Mouse (Mus musculus): ENCODE results near the gene Igf2bp1.

Gene Igf2bp1

DNA sequence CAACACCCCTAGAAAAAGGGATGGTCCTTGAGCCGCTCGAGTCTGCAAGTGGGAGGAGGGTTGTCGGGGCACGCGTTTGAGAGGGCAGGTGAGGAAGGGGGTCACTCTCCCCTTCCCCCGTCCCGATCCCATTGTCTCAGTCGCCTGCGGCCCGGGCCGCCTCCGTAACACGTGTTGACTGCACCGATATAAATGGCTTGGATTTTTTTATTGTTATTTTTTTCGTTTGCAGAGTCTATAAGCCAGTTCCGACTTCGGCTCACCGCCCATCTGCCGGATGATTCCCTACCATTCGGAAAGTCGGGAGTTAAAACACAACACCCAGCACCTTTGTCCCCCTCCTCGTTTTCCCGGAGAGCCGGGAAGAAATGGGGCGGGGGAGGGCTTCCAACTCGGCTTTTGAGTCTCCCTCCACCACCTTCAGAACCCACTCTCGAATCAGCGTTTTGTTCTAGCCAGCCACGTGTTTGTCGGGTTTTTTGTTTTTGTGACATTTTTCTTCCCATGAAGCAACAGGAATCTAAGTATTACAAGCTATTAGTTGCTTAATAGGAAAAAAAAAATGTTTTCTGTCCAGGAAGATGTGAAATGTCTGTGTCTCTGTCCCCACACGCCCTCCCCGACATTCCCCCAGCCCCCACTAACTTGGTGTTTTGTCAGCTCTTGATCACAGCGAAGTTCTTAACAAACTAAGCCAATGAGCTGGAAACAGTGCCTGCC, 1.9 kb upstream of the Igf2bp1 start:
- DNase-seq (ENCODE audit: low read depth) = no peak

DNA sequence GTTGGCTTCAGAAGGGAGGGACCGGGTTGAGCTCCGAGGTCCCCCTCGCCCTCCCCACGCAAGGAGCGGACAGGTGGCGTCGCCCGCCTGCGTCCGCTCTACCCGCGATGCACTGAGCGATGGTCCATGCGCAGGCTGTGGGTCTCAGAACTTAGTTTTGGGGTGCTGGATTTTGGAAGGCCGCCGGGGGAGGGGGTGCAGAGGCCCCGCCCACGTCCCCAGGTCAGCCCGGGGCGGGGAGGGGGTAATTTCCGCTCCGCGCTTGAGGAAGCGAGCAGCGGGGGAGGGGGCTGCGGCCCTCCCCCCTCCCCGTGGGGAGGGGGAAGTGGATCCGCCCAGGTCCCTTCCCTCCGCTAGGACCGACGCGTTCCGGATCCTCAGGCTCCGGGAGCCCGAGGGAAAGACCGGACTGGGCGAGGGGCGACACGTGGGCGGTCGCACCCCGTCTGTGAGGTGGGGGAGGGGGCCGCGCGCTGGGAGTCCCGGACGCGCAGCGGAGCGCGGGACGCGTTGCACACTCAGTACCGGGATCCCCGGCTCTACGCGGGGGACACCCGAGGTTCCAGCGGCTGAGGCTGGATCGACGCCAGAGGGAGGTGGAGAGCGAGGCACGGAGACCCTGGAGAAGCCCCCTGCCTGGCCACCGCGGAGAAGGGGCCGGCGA, 1.2 kb upstream of the Igf2bp1 start:
- peak; percentile 36 for DNase-seq (ENCODE audit: low read depth)

DNA sequence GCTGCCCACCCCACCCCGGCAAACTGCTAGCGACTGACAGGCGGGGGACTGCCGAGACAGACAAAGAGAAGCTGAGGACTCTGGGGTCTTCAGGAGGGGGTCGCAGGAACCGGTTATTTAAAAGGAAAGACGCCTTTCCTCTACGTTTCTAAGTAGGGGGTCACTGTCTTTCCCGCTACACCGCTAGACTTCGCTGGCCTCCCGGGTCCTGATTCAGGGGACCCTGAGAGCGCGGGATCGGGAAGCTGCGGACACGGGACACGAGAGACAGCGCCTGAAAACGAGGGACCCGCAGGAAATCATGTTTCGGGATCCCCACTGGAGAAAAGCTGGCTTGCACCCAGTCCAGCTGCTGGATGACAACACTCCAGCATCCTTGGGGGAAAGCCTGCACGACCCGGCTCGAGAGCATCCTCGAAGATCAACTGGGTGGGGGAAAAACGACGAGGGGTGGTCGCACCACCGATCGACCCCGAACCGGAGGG, 669 bp upstream of the Igf2bp1 start:
- DNase-seq (ENCODE audit: low read depth) = peak; percentile 46

DNA sequence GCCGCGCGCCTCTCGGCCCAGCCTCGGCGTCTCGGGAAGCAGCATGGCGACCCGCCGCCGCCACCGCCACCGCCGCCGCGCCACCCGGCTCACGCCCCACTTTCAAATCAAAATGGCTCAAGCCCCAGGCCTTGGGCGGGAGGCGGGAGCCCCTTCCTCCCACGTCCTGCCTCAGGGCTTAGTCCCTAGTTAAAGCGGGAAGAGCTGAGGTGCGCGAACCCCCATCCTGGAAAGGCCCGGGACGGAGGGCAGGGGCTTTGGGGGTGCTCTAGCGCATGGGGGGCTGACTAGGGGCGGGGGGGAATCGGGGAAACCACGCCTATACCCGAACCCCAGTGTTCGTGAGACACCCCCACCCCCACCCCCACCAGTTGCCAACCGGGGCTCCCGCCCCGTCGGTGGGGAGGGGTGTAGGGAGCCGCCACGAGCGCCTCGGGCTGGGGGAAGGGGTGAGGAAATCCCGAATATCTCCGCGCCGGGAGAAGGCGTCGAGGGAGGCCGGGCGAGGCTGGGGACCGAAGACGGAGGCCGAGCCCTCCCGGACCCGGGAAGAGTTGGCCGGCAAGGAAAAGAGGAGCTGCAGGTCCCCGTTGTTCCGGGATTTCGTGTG, 842 bp downstream of the Igf2bp1 start:
- DNase-seq (ENCODE audit: low read depth) = peak; percentile 62

DNA sequence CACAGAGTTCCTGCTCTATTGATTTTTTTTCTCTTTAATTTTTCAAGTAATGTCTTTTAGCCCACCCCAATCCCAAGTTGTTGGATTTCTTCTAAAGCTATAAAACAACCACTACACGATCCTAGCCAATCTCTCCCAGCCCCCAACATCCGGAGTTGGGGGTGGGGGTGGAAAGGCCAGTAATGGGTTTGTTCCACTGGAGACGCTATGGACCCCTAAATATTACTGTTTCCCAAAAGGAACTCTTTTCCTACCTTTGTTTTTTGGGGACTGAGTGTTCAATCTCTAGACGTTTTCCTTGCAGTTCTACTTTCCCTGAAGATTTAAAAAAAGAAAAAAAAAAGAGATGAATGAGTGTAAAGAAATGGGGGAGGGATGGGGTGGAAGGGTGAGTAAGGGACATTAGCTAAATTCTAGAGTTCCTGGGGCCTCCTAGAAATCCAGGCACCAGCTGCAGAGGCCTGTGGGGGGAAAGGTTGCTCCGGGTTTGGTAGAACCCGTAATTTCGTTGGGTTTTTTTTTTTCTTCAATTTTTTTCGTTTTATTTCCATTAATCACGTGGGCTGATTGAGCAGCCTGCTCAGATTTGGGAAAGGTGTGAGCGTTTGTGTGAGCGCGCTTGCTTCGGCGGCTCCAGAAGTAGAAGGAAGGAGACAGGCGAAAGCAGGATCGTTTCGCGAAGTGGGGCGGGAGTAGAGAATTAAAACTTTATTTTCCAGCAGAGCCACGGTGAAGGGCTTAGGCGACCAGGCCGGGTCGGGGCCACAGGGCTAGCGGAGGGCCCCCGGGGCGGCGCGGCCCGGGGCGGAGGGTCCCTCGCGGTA, 1.6 kb downstream of the Igf2bp1 start:
- DNase-seq (ENCODE audit: low read depth) = peak; percentile 62

DNA sequence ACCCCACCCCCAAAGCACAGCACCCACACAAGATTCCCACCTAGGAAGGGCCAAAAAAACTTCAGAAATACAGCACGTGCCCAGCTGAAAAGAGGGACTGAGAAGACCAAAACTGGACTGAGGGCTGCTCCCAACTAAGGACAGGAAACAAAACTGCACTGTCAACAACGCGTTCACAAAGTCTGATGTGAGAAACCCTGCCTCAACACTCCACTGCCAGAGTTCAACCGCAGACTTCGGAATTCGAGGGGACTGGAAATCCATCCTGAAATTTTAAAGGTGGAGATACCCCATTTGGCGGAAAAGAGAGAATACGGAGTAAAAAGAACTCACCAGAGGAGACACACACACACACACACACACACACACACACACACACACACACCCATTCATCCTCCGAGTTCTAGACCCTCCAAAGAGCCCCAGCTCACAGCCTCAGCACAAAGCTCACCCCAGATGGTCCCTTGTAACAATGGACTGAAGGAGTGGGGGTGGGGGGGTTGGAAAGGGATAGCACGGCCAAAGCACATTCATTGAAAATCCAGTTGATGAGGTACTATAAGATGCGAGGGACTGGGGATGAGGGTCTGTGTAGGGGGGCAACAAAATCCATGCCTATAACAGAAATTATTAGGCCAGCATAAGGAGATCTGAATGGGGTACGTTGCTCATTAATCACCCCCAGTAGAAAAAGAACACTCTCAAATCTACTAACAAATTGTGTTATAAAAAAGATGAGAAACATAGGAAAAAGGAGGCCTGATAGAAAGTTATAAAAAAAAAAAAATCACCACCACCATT, 2.4 kb downstream of the Igf2bp1 start:
- DNase-seq (ENCODE audit: low read depth) = peak; percentile 23

DNA sequence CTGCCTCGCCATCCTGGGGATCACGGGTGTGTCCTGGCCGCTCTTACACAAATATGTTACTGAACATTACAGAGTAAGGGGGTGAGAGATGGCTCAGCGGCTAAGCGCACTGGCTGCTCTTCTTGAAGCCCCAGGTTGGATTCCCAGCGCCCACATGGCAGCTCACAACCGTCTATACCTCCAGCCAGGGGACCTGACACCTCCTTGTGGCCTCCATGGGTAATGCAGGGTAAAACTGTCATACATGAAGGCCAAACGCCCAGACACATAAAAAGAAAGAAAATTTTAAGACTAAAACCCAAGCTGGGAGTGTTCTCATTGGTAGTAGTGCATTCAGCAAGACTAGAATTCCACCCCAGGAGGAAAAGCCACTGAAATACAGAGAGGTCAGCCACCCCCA, 11.6 kb downstream of the Igf2bp1 start:
- DNase-seq (ENCODE audit: low read depth) = no peak

DNA sequence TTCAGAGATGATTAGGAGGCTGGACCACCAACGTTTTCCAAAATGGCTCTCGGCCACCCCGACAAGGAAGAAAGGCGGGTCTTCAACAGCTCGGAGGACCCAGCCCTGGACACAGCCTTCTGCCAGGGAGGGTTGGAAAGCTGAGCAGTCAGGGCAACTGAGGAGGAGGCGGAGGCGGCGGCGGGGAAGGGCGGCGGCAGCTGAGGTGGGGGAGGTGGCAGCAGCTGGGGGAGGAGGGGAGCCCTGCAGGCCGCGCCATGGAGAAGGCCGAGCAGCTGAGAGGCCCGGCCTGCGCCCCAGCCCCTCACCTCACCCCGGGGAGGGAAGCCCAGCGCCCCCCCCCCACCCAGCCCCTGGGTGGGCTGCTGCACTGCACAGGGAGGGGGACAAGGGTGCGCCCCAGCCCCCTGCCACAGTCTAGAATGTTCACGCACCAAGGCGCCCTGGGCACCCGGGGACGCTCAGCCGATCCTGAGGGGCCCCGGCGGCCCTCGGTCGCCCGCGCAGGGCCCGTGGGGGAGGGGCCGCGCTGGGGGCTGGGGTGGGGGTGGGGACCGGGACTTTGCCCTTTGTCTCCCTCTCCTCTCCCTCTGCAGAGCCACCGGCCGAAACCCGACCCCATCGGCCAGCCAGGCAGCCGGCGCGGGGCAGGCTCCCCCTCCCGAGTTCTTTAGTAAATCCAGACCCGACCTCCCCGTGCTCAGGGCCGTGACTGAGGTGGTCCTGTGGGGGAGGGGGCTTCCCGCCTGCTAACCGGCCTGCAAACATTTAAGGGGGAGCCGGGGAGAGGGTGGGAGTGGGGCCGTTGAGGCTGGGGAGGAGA, 14.6 kb downstream of the Igf2bp1 start:
- DNase-seq (ENCODE audit: low read depth) = no peak

DNA sequence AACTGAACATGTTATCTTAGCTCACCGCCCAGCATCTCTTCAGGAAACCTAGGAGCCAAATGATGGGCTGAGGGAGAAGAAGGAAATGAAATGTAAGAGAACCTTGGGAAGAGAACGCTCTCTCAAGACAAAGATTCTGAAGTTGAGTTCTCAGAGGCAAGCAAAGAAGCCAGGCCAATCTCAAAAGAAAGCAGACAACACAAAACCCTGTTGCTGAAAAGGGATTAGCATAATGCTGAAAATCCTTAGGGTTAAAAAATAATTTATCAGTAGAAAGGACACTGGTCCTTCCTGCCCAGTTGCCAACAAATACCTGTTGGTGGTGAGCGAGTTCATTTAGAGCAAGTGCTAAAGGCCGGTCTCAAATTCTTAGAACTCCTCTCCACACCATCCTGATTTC, 15.3 kb downstream of the Igf2bp1 start:
- DNase-seq (ENCODE audit: low read depth) = no peak

DNA sequence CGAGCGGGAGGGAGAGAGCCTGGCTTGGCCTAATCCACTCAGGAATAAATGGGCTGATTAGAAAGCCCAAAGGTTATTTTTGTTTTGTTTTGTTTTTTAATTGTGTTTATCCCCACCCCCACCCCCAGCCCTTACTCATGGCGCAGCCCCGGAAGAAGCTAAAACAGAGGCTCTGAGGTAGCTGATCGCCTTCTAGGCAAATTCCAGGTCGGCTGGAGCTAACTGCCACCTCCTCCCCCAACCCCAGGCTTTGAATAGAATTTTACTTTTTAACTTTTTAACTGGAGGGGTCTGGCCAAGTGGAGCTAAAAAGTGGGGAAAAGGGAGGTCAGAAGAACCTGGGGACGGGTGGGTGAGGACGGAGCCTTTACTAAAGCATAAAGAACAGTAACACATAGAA, 15.9 kb downstream of the Igf2bp1 start:
- no peak for DNase-seq (ENCODE audit: low read depth)

DNA sequence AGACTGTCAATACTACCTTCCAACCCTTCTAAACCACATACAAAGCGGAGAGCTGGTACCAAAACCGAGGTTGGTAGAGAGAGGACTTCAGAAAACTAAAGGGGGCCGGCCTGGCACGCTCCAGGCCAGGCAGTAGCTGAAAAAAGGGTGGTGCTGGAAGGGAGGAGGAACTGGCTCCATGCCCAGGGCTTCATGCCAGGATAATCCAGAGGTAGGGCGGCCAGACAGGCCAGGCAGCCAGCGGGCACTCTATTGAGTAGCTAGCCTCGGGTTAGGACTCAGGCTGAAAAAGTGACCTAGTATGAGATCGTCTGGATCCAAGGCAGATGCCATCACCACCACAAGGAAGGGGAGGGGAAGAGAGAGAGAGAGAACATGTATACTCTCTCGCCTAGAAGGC, 17.2 kb downstream of the Igf2bp1 start:
- DNase-seq (ENCODE audit: low read depth) = peak; percentile 68

DNA sequence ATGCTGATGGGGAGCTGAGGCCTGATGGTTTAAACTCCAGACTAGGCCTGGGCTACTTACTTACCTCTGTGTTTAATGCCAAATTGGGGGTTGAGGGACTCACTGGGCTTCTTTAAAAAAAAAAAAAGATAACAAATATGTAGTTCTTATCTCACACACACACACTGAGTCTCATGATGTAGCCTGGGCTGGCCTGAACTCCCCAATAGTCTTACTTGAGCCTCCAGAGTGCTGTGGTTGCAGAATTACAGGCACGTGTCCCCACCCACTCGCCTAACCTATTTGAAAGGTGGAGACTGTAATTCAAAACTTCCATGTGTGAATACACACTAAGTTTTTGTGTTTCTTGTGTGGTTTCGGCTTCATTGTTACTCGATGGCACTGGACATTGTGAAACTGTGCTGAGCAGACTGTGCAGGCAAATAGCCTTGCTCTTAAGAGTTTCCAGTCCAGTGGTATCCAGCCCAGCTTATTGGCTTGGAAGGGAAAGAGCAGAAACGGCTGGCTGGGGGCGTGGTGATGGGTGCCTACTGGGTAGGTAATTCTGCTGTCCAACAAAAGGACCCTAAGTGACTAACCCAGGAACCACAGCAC, 17.8 kb downstream of the Igf2bp1 start:
- no peak for DNase-seq (ENCODE audit: low read depth)

DNA sequence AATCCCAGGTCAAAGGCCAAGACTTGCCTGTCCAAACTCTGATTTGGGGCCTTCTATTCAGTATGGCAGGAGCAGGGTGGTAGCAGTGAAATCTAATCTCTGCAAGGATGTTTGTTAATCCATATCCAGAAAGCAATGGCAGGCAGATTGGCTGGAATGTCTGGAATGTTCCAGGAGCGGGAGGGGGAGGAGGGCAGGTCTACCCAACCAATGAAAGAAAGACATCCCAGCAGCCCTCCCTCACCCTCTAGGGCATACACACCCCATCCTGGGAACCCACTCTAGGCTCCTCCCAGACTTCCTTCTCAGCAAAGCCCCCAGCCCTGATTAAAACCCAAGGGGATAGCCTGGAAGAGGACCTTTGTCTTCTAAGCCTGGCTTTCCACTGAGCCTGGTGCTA, 23.3 kb downstream of the Igf2bp1 start:
- DNase-seq (ENCODE audit: low read depth) = peak; percentile 60

DNA sequence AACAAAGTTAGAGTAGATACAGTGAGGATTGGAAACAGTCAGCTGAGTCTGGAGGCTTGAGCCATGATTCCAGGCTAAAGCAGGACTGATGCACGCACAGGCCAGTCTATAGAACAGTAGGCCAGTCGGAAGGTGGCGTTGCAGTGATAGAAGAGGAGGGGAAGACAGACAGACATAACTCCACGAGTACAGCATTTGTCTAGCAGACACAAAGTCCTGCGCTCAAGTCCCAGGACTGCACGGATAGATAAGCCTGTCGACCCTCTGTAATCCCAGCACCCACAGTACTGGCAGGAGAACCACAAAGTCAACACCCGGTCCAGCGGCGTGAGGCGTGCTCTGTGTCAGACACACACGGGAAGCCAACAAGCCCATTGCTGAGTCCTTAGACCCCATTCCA, 23.9 kb downstream of the Igf2bp1 start:
- no peak for DNase-seq (ENCODE audit: low read depth)

DNA sequence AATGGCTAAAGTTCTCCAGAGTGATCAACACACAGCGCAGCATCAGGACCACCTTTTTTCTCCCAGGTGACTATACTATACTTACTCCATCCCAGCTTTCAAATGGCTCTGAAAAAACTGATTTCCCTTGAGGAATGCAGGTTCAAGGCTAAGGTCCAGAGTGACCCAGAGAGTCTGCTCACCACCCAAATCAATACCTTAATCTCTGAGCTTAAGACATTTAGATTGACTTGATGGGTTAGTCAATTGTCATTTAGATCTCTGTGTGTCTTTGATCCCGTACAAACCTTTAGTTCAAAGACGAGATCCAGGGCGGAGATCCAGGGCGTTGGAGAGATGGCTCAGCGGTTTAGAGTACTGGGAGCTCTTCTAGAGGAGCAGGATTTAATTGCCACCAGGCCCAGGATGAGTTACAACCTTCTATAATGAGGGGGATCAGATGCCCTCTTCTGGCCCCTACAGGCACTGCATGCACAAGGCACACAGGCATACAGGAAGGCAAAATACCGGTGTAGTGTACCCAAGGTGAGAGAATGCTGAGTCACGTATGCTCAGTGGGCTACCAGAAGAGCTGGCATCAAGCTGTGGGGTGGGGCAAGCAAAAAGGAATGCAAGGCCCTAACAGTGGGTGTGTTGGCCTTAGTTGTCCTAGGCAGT, 24.9 kb downstream of the Igf2bp1 start:
- DNase-seq (ENCODE audit: low read depth) = peak; percentile 57

DNA sequence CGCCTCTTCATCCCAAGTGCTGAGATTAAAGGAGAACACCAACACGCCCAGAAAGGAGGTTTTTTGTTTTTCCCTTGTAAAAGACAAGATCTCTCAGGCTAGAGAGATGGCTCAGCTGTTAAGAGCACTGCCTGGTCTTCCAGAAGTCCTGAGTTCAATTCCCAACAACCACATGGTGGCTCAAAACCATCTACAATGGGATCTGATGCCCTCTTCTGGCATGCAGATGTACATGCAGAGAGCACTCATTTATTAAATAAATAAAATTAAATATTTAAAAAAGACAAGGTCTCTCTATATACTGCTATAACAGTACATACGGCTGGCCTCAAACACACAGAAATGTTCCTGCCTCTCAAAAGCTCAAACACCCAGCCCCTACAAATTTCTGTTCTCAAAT, 27.3 kb downstream of the Igf2bp1 start:
- no peak for DNase-seq (ENCODE audit: low read depth)

DNA sequence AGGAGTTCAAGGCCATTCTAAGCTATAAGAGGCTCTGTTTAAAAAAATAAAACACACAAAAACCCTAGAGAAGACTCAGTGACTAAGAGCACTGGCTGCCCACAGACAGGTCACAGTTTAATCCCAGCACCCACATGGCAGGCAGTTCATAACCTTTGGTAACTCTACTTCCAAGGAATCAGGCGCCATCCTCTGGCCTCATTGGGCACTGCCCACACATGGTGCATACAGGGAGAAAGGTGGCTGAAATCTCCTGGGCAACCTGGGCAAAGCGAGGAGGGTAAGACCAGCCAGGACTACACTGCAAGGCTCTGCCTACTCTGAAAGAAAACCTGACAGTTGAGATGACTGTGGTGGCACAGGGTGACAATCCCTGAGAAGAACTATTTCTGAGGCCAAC, 29.4 kb downstream of the Igf2bp1 start:
- DNase-seq (ENCODE audit: low read depth) = no peak

DNA sequence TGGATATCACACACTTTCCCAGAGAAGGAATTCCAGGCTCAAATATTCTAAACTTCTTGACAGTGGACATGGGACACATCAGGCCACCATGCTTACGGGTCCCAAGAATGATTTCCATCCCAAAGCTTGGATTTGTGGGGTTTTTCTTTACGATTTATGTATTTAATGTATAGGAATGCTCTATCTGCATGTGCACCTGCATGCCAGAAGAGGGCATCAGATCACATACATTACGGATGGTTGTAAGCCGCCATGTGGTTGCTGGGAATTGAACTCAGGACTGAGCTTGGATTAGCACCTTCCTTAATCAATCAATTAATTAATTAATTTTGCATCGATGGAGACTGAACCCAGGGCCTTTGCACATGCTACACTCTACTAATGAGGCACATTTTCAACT, 30.0 kb downstream of the Igf2bp1 start:
- peak; percentile 18 for DNase-seq (ENCODE audit: low read depth)

DNA sequence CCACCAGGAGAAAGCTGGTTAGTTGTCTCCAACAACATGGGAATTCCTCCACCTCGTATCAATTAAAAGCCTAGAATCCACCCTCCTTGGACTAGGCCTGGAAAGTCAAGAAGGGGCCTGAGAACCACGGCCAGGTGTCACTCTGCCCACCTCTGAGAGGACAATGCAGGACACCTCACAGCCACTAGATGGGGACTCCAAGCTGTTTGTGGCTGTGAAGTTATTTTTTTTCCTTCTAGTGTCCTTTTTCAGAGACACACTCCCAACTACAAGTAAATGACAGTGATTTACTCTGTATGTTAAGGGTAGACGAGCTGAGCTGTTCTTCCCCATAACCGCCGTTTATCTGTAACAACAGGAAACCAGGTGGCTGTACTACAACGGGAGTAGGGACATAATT, 32.6 kb downstream of the Igf2bp1 start:
- peak; percentile 22 for DNase-seq (ENCODE audit: low read depth)

DNA sequence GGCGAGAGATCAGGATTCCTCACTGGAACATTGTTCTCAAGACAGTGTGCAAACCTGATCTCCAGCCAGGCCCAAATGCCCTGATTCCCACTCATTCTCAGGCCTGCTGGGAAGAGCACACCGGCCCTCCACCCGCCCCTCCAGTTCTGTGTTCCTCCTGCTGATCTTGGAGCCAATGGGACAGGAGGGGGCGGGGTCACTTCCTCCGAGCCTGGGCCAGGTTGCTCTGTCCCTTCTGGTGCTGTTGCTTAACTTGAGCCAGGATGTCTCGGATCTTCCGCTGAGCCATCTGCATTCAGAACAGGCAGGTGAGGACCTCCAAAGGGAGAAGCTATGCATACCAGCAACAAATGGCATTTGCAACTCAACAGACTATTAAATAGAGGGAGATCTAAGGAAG, 42.4 kb downstream of the Igf2bp1 start:
- DNase-seq (ENCODE audit: low read depth) = no peak
